Mouse (Mus musculus) macrophage (primary cell): ENCODE measurements around the gene Prn. TPM values are rescaled to one million over a fixed set of nuclear protein-coding genes. Genes with fewer than 3 reads are reported as not detected.

Experiments used
- H3K27ac ChIP-seq: fragments of 350-480 bp; formaldehyde crosslinking; 2 replicates; pipeline ENCODE4 v1.9.0; 2021
- H3K36me3 ChIP-seq: fragments of 350-480 bp; formaldehyde crosslinking; 2 replicates; pipeline ENCODE4 v1.9.0; 2021; ENCODE audit errors: inconsistent target
- H3K4me3 ChIP-seq: fragments of 350-480 bp; formaldehyde crosslinking; 2 replicates; pipeline ENCODE4 v1.9.0; 2021; ENCODE audit errors: inconsistent target
- H3K79me2 ChIP-seq: fragments of 350-480 bp; formaldehyde crosslinking; 2 replicates; pipeline ENCODE4 v1.9.0; 2021; ENCODE audit errors: inconsistent target
- WGBS: methylation state at CpG from one replicate; pipeline ENCODE4 v1.1.7; 2026; ENCODE audit warnings: inconsistent platforms; ENCODE audit not compliant: missing documents; 5-methylcytosine and 5-hydroxymethylcytosine counted together
- polyA plus RNA-seq: library from polyadenylated mRNA; stranded (reverse); fragments of 250-400 nt; gene quantifications from 3 replicates; pipeline ENCODE4 v1.2.4, GENCODE M21; 2018; ENCODE audit warnings: inconsistent platforms

Prn gene
- polyA plus RNA-seq, 1 experiment from 2014 or later, result not detected

DNA sequence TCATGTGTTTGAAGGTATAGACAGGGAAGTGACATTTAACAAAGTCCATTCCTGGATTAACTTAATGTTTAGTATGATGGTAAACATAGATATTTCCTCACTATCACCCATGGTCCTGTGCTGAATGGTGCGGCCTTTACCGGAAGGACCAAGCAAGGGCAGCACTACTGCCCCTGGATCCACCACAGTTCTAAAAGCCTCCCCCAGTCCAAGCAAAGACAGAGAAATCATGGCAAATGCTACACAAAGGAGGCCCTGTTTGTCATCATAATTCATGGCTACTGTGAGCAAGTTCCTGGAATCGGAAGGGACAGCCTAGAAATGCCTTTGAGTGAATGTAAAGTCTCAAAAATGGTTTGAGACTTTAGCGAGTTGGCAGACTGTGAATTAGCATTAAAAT lies 13.7 kb upstream of the Prn start:
- no peaks in the 10 kb centered on the region for H3K36me3 ChIP-seq
- WGBS, result 98% methylated on average over 4 of the region's 4 CpGs
- H3K4me3 ChIP-seq, result no peak overlapping the region
- no peaks in the 10 kb centered on the region for H3K79me2 ChIP-seq
- no peak overlapping the region for H3K27ac ChIP-seq

DNA sequence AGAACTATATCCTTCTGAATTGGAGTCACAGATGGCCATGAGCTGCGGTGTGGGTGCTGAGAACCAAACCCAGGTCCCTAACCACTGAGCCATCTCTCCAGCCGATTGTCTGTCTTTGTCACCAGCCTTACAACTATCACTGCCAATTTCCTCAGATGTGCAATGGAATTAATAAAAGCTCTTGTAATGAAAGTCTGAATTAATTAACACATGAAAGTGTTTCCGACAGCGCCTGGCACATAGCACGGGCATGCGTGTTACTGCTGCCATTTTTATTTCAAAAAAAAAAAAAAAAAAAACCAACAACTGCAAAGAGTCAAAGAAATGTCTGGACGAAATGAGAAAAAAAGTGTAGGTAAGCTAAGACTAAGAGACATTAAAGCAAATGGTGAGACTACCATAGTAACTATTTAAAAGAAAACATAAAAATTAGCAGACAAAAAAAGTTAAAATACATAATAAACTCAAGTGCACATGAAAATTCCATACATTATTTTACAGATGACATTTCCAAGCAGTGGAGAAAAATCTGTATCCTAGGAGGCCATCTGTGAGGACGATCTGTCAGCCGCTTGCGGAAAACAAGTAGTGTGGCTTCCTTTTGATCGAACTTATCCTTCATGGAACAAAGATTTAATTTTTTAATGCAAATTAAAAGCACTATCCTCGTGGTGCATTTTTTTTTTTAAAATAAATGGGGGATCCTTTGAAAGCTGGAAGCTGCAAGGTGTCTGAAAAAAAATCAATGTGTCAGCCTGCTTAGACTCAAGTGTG lies 12.2 kb upstream of the Prn start:
- Histone ChIP-seq H3K79me2 (no peaks in the 10 kb centered on the region), H3K36me3 (no peaks in the 10 kb centered on the region), H3K27ac (no peak overlapping the region), H3K4me3 (no peak overlapping the region)
- 96% methylated on average over 11 of the region's 12 CpGs for WGBS

DNA sequence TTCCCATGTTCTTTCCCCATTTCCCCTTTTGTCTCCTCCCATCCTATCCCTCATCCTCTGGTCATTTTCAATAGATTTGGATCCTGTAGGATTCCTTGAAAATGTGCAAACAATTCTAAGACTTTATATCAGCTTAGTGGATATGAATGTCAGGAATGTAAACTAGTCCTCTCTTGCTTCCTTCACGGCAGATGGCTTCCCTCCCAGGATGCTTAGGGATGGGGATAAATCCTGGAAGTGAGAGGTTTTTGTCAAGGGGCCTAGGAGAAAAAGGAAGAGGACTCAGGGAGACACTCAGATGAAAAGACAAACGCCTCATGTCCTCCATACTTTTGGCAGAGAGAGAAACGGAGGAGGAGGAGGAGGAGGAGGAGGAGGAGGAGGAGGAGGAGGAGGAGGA lies 7.3 kb upstream of the Prn start:
- Histone ChIP-seq H3K36me3 (no peaks in the 10 kb centered on the region), H3K27ac (no peak overlapping the region), H3K4me3 (no peak overlapping the region), H3K79me2 (no peaks in the 10 kb centered on the region)
- 100% methylated on average over 1 of the region's 3 CpGs for WGBS

DNA sequence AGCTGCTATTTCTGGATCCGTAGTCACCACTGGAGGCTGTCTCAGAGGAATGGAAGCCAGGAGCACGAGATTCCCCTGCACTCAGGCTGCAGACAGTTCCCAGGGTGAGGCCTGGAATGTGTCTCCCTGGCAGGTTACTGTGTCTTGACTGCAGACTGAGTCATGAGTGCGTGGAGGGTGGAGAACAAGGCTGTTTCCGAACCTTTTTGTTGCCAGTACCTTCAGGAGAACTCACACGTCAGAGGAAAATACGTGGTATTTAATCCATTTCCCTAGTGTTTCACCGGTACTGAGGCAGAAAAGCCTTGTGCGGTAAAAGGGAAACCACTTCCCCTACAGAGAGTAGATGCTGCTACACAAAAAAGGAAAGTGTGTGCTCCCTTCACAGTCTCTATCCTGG lies 6.9 kb upstream of the Prn start:
- Histone ChIP-seq H3K79me2 (no peaks in the 10 kb centered on the region), H3K36me3 (no peaks in the 10 kb centered on the region), H3K27ac (no peak overlapping the region), H3K4me3 (no peak overlapping the region)
- 27% methylated on average over 8 of the region's 8 CpGs for WGBS

DNA sequence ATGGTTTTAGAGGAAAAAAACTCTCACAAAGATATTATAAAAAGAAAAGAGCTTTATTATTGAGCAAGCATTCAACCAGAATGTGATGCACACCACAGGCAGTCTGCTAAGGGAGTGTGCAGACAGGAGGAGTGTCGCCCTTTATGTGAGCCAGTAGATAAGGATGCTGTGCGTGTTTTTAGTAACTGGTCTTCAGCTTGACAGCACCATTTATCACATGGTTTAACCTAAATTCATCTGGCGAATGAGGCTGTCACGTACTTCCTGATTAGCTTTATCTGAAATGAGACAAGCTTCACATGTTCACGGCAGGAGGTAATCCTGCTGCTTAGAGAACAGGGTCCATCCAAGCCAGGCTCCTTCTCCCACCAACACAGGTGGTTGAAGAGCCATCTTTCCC lies 4.7 kb upstream of the Prn start:
- H3K4me3 ChIP-seq, result no peak overlapping the region
- no peak overlapping the region for H3K27ac ChIP-seq
- WGBS, result 50% methylated on average over 5 of the region's 5 CpGs
- no peaks in the 10 kb centered on the region for H3K36me3 ChIP-seq
- H3K79me2 ChIP-seq, result no peaks in the 10 kb centered on the region

DNA sequence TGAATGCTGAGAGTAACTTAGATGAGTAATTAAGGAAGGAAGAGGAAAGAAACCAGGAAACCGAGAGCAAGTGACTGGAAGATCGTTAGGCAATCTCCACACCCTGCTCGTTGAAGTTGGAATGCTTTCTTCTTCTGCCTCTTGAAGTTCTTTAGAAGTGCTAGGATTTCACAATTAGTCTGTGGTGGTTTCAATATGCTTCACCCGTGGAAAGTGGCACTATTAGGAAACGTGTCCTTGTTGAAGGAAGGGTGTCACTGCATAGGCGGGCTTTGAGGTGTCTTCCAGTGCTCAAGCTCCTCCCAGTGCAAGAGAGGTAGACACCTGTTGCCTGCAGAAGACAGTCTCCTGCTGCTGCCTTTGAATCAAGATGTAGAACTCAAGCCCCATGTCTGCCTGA lies 4.0 kb upstream of the Prn start:
- Histone ChIP-seq H3K36me3 (no peaks in the 10 kb centered on the region), H3K79me2 (no peaks in the 10 kb centered on the region), H3K27ac (no peak overlapping the region), H3K4me3 (no peak overlapping the region)
- 14% methylated on average over 6 of the region's 6 CpGs for WGBS

DNA sequence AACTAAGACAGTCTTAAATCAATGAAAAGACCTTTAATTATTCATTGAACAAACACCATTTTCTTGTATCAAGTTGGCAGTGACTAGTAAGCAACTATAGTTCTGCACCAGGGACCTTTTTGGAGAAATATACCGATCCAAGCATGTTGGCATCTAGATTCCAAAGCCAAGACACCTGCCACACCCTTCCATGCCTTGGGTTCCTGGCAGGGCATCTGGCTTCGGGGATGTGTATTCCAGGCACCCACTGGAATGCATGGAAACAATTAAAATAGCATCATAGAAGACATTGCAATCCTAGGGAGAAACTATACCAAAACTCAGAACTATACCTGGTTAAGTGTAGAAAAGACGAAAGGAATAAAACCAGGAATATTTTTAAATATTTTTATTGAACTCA lies 3.5 kb upstream of the Prn start:
- Histone ChIP-seq H3K79me2 (no peaks in the 10 kb centered on the region), H3K27ac (no peak overlapping the region)
- 97% methylated on average over 3 of the region's 3 CpGs for WGBS

DNA sequence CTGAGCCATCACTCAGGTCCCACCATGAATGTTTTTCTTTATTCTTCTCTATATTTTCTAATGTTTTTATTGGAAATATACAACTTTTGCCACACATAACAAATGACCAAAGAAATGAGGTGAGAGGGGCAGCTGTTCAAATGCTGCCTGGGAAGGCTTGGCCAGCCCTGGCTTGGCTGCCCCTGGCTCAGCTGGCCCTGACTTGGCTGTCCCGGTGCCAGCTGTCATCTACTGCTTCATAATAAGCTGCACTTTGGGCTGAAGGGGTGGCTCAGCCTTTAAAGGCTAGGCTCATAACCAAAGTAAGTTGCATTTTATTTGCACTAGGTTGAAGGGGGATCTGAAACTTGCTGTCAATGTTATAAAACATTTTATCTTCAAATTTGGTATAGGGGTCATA lies 2.9 kb upstream of the Prn start:
- H3K27ac ChIP-seq, result no peak overlapping the region
- 91% methylated on average over 1 of the region's 1 CpGs for WGBS

More for the DNA sequence above, 3.5 kb upstream of the Prn start:
- H3K4me3 ChIP-seq, result no peak overlapping the region
- H3K36me3 ChIP-seq, result no peaks in the 10 kb centered on the region

DNA sequence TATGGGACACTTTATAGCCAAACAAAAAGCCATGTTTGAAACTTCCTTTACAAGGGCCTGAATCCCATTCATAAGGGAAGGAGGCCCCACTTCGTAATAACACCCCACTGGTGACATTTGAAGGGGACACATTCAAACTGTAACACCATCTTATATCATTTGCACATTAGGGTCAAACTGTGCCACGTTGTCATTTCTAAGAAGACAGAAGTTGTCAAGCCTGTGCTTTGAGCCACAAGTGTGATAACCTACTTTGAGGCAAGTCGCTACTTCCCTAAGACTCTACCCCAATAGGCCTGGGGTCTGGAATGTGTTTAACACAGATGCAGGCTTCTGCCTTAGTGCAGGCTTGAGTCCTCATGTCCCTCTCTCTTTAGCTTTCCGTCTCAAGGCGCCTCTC lies 2.4 kb upstream of the Prn start:
- Histone ChIP-seq H3K36me3 (no peaks in the 10 kb centered on the region), H3K79me2 (no peaks in the 10 kb centered on the region), H3K27ac (no peak overlapping the region), H3K4me3 (no peak overlapping the region)
- WGBS, result 91% methylated on average over 5 of the region's 5 CpGs

More for the DNA sequence above, 2.9 kb upstream of the Prn start:
- Histone ChIP-seq H3K4me3 (no peak overlapping the region), H3K36me3 (no peaks in the 10 kb centered on the region), H3K79me2 (no peaks in the 10 kb centered on the region)

DNA sequence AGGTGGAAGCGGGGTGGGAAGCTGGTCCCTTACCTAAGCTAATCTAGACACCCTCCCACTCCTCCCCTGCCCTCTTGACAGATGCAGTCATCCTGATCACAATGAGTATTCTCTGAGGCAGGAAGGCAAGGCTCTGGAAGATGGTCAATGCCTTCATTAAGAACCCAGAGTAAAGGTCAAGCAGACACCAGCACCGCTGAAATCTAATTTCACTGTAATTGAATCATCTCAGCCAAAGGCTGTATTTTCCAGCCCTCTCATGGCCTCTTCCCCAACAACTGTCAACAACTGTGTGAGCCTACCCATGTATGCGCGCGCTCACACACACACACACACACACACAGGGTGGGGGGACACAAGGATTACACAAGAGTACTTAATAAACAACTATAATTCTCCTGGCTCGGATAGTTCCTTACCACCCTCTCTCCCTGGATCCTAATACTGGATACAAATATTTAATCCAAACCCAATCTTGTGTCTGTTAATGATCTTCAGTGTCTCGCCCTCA lies 1.4 kb upstream of the Prn start:
- no peak overlapping the region for H3K27ac ChIP-seq
- H3K4me3 ChIP-seq, result no peak overlapping the region
- H3K79me2 ChIP-seq, result no peaks in the 10 kb centered on the region
- WGBS, result 99% methylated on average over 7 of the region's 7 CpGs
- H3K36me3 ChIP-seq, result no peaks in the 10 kb centered on the region

DNA sequence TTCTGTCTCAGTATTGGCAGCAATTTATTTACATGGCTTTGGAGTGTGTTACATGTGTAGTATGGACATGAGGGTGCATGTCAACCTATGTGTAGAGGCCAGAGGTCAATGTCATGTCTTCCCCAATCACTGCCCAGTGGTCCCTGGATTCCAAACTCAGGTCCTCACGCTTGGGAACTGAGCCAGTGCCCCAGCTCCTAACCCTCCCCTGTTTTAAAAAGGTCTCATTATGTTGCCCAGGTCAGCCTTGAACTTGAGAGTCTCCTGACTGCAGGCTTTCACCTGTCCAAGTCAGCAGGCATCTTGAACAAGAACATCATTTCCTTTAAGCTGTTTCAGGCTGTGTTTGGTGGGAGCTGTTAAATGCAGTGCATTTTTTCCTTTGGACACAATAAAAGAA lies 851 bp upstream of the Prn start:
- no peaks in the 10 kb centered on the region for H3K79me2 ChIP-seq
- no peaks in the 10 kb centered on the region for H3K36me3 ChIP-seq
- no peak overlapping the region for H3K27ac ChIP-seq
- WGBS, result 90% methylated on average over 1 of the region's 1 CpGs
- H3K4me3 ChIP-seq, result no peak overlapping the region

DNA sequence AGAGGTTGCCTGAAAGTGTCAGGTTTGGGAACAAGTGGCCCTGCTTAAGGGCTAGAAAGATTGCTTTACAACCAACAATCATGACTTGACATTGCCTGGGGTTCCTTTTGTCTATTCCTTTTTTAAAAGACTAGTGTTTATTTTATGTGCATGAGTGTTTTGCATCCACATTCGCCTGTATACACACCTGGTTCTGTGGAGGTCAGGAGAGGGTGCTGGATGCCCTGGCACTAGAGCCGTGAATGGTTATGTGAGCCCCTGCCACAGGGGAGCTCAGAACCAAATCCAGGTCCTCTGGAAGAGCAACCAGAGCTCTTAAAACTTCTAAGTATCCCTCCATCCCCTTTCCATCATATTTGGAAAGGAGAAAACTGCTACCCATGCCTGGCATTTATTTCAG lies 1.1 kb downstream of the Prn start:
- H3K4me3 ChIP-seq, result no peak overlapping the region
- H3K27ac ChIP-seq, result no peak overlapping the region
- 95% methylated on average over 2 of the region's 2 CpGs for WGBS
- H3K79me2 ChIP-seq, result no peaks in the 10 kb centered on the region
- no peaks in the 10 kb centered on the region for H3K36me3 ChIP-seq

DNA sequence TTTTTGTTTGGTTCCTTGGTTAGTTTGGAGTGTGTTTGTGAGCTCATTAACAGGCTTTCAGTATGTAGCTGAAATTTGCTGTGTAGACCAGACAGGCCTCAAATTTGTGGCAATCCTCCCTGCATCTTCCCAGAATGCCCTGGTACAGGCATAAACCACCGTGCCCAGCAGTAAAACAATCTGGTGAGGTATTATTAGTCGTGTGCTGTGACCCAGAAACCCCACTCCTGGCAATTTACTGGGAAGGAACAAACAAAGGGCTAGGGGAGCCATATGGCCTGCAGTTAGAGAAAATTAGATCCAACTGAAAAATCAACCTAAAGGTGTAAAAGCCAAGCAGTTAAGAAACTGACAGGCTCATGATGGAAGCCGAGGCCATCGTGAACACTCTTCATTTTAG lies 1.6 kb downstream of the Prn start:
- Histone ChIP-seq H3K27ac (no peak overlapping the region), H3K36me3 (no peaks in the 10 kb centered on the region), H3K4me3 (no peak overlapping the region), H3K79me2 (no peaks in the 10 kb centered on the region)
- 84% methylated on average over 4 of the region's 4 CpGs for WGBS

DNA sequence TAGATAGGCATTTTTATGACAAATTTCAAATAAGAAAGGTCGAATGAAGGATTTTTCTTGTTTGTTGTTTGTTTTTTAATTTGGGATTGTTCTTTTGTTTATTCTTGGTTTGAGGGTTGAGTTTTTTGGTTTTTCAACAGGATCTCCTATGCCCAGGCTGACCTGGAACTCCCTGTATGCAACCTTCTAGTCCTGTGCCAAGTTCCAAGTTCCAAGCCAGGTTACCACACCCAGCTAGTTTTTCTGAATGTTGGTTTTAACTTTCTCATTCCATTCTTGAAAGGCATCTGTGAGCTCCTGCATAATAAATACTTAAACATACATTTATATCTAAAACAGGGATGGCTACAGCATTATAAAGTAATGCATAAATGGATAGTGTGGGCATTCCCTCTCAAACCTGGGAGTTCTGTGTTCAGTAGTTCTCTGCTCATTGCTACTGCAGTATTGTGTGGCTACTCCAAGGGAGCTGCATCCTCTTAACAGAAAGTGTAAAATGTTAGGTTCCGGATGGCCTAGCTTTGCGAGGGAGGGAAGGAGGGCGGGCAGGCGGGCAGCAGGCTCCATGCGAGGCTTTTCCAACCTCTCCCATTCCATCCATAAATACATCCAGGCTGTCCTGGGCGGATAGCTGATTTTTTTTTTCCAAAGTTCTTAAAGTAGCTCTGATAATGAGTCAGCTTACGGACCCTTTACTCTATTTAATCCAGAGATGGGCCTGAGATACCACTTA lies 2.9 kb downstream of the Prn start:
- Histone ChIP-seq H3K4me3 (no peak overlapping the region), H3K36me3 (no peaks in the 10 kb centered on the region), H3K27ac (no peak overlapping the region), H3K79me2 (no peaks in the 10 kb centered on the region)
- 78% methylated on average over 8 of the region's 8 CpGs for WGBS

DNA sequence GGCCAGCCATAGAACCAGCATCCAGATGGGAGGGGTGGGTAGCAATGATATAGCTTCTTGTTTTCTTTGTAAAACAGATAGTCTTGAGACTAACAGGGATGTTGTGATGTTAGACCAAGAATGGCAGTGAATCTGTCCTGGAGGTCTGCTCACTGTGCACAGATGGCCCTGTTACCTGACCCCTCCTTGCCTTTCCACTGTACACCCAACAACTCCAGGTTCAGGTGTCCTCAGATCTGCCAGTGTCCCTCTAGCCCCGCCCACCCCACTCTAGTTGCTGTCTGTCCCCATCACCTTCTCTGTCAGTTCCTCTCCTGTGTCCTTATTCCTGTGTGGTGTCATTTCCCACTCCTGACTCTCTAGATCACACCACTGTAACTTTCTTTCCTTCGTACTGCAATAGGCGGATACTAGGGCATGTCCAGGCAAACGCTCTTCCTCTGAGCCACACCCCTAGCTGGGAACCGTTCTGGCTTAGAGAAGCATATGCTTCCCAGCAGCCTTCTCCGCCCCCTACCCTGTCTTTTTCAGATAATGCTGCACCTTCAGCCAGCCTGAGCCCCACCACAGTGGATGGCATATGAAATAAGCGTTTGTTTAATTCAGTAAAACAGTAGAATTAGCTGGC lies 22.6 kb downstream of the Prn start:
- Histone ChIP-seq H3K36me3 (no peaks in the 10 kb centered on the region), H3K27ac (no peak overlapping the region), H3K79me2 (no peaks in the 10 kb centered on the region), H3K4me3 (no peak overlapping the region)
- WGBS, result 84% methylated on average over 7 of the region's 7 CpGs
